Mouse (Mus musculus): Measurements from ENCODE around the gene Edrf1. TPM values are rescaled to one million over a fixed set of nuclear protein-coding genes. Genes with fewer than 3 reads are reported as not detected.

Gene Edrf1
- polyA plus RNA-seq (2015; fragmentation: Illumina TruSeq; extraction: RNeasy Lipid Tissue Mini Kit (QIAGEN cat#74804); ENCODE audit: insufficient read depth, low replicate concordance), result 40.8 TPM

DNA sequence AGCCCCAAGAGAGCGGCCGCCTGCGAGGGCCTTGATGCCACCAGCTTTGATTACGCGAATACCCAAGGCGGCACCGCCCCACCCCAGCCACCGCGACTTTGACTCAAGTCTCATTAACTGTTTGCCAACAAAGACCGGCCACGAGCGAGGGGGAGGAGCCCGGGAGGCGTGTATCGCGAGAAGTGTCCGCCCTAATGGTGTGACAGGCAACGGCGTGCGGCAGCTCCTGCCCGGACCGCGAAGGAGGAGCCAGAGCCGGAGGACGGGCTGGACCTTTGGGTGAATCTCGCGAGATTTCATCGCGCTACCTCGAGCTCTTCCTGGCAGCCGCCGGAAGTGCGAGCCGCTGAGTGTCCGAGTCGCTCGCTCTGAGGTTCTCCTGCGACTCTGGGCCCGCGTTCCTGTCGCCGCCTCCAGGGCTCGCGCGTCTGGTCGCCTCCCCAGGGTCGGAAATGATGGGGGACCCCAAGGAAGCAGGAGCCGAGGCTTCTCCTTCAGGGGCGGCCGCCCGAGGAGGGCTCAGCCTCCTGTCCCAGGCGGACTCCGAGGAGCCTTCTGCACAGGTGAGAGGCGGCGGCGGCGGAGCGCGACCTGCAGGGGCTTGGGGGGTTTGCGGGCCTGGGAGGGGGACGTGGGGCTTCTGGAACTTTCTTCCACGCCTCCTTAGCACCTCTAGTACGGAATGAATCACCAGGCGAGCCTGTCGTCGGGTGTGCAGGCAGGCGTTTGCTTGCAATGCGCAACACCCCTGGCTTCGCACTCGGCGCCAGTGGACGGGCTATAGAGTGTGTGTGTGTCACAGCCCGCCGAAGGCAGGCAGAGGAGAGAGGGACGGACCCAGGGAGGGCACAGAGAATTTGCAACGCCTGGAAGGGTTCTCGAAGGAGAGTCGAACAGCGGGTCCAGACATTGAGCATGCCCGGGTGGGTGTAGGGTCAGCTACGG is at the start of gene Edrf1:
Gene Edrf1, plus strand, starts transcription at position 183 of the 945 bp plus-strand sequence.

DNA sequence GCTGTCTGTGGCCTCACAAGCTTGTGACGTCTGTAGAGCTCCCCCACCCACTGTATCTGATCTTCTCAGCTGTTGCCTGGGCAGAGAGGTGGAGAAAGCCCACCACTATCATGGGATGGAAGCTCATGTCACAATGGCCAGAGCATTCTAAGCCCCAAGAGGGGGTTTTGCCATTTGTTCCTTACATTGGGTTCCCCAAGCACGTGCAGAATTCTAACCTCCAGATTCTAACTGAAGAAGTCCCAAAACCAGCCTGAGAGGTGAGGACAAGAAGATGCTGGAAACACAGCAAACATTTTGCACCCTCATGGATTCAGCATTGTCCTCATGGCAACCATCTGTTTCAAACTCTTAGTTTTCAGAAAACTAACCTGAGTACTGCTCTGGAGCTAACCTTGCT is 35.3 kb upstream of the Edrf1 start, which contains the start of gene Tex36:
Gene Tex36, minus strand, starts transcription at position 101 of the 400 bp plus-strand sequence.

DNA sequence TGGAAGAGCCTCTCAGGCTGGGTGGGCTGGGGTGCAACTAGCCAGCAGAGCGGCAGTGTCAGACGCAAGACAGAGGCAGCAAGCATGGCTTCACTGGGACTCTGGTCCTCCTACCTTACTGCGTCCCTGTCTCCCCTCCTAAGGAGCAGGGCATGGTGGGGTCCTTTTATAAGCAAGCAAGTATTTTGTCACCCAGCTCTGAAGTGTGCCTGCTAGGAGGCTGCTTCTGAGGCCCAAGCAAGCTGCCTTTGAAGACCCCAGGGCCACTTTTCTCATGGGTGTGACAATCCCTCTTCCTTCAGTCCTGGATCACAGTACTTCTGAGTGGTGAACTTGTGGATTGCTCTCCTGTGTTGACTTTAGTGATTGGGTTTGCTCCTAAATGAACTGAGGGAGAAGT is 42.6 kb downstream of the Edrf1 start, which contains the start of gene Mmp21:
Gene Mmp21, minus strand, starts transcription at position 101 of the 400 bp plus-strand sequence.

Other genes with a start within 250 kb of the Edrf1 start
- gene Tex36, start 35.4 kb upstream of the Edrf1 start, polyA plus RNA-seq (2015; fragmentation: Illumina TruSeq; extraction: RNeasy Lipid Tissue Mini Kit (QIAGEN cat#74804); ENCODE audit: insufficient read depth, low replicate concordance), result not detected
- gene Mmp21, start 42.5 kb downstream of the Edrf1 start, polyA plus RNA-seq (2015; fragmentation: Illumina TruSeq; extraction: RNeasy Lipid Tissue Mini Kit (QIAGEN cat#74804); ENCODE audit: insufficient read depth, low replicate concordance), result not detected
- gene Bccip, start 71.8 kb downstream of the Edrf1 start, polyA plus RNA-seq (2015; fragmentation: Illumina TruSeq; extraction: RNeasy Lipid Tissue Mini Kit (QIAGEN cat#74804); ENCODE audit: insufficient read depth, low replicate concordance), result 125 TPM
- 33.1 TPM for gene Uros, start 72.5 kb downstream of the Edrf1 start, polyA plus RNA-seq (2015; fragmentation: Illumina TruSeq; extraction: RNeasy Lipid Tissue Mini Kit (QIAGEN cat#74804); ENCODE audit: insufficient read depth, low replicate concordance)
- not detected for gene Fank1, start 139.3 kb downstream of the Edrf1 start, polyA plus RNA-seq (2015; fragmentation: Illumina TruSeq; extraction: RNeasy Lipid Tissue Mini Kit (QIAGEN cat#74804); ENCODE audit: insufficient read depth, low replicate concordance)
- 17.0 TPM for gene Dhx32, start 145.2 kb downstream of the Edrf1 start, polyA plus RNA-seq (2015; fragmentation: Illumina TruSeq; extraction: RNeasy Lipid Tissue Mini Kit (QIAGEN cat#74804); ENCODE audit: insufficient read depth, low replicate concordance)